Mouse (Mus musculus) thymus, adult 2 months (tissue): ENCODE data around the gene Lct.

Source experiments
- CTCF ChIP-seq: fragments of 200-500 bp; IDR thresholded peaks from 2 replicates; pipeline ENCODE4 v1.5.1; 2012; ENCODE audit warnings: mild to moderate bottlenecking, control low read depth, low read length, moderate library complexity, borderline replicate concordance; ENCODE audit not compliant: control insufficient read depth, poor library complexity, insufficient read depth; ENCODE audit errors: extremely low read depth
- POLR2A ChIP-seq: fragments of 200-500 bp; IDR thresholded peaks from 2 replicates; pipeline ENCODE4 v1.6.1; 2012; ENCODE audit warnings: mild to moderate bottlenecking, low read length, control low read depth, moderate library complexity; ENCODE audit not compliant: control insufficient read depth, poor library complexity, insufficient read depth; ENCODE audit errors: extremely low read depth

DNA sequence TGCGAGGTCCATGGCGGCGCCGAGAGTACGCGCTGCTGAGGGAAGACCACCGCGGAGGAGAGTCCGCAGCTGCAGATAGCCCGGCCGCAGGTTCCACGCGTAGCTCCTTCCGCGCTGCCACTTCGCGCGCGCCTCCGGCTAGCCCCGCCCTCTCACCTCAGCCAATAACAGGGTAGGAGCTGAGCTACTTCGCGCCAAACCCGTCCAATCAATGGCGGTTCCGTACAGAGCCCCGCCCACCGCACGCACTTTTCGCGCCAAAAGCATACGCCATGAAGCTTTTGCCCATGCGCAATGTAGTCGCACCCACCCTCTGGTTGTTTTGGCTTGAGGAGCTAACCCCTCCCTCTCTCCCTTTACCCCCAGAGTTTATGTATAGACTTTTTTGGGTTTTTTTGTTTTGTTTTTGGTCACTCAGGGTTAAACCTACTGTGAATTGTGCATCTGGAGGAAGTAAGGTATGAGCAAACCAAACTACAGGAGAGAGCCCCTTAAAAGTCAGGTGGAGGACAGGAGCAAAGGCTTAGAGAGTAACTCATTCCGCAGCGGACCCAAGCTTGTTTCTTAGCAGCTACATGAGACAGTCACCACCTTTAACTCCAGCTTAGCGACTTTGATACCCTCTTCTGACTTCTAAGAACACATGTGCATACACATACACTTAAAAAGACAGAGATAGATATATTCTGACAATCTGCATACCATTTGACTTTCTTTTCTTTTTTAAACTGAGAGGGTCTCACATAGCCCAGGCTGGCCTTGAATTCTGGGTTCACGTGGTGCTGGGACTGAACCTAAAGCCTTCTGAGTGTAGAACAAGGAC lies 31.6 kb upstream of the Lct start, which contains the start of gene Mcm6:
- TF ChIP-seq CTCF (0 out of 2 replicates have a peak, but pooled peaks have one; percentile 40), POLR2A (0 out of 2 replicates have a peak, but pooled peaks have one; percentile 45)
